Mouse (Mus musculus) liver, embryonic 14.5 days (tissue): ENCODE results near the gene Ccdc115.

Experiments used
- CTCF ChIP-seq: IDR thresholded peaks from 2 replicates; pipeline ENCODE4 v1.5.1; 2016; ENCODE audit warnings: antibody characterized with exemption, low read depth, control low read depth
- EP300 ChIP-seq: IDR thresholded peaks from 2 replicates; pipeline ENCODE4 v1.6.1; 2016; ENCODE audit warnings: antibody characterized with exemption, low read depth

GRCm38 (mm10) chr1:34435371-34436120 lies 3.9 kb downstream of the Ccdc115 start:
- no peak for TF ChIP-seq CTCF
- TF ChIP-seq EP300: no peak
